Mouse (Mus musculus) midbrain, embryonic 11.5 days (tissue): ENCODE results near the gene Tiam1. TPM values are rescaled to one million over a fixed set of nuclear protein-coding genes. Genes with fewer than 3 reads are reported as not detected.

Source experiments
- ATAC-seq: fragments of 200-750 bp; cut with Nextera tagmentation; 2 replicates; pipeline ENCODE4 v1.8.0; 2017; ENCODE audit warnings: moderate TSS enrichment, moderate library complexity; ENCODE audit not compliant: low FRiP score
- DNase-seq: peaks from one replicate; pipeline ENCODE4 v3.0.0; 2015; ENCODE audit warnings: low spot score; ENCODE audit errors: missing footprints
- H3K27ac ChIP-seq: fragments of 300-500 bp; sonication (generic); 2 replicates; pipeline ENCODE4 v1.5.1; 2014; ENCODE audit warnings: low read depth, low read length
- H3K27me3 ChIP-seq: fragments of 300-500 bp; sonication (generic); 2 replicates; pipeline ENCODE4 v1.6.1; 2014; ENCODE audit warnings: mild to moderate bottlenecking, low read length, moderate library complexity, mixed read lengths; ENCODE audit not compliant: control insufficient read depth, insufficient read depth
- H3K36me3 ChIP-seq: fragments of 300-500 bp; sonication (generic); 2 replicates; pipeline ENCODE4 v1.6.1; 2014; ENCODE audit warnings: mild to moderate bottlenecking, low read length, moderate library complexity, mixed read lengths; ENCODE audit not compliant: control insufficient read depth, insufficient read depth
- H3K4me1 ChIP-seq: fragments of 300-500 bp; sonication (generic); 2 replicates; pipeline ENCODE4 v1.6.1; 2014; ENCODE audit warnings: low read length; ENCODE audit not compliant: control insufficient read depth, insufficient read depth
- H3K4me2 ChIP-seq: fragments of 300-500 bp; sonication (generic); 2 replicates; pipeline ENCODE4 v1.6.1; 2014; ENCODE audit warnings: mild to moderate bottlenecking, moderate library complexity
- H3K4me3 ChIP-seq: fragments of 300-500 bp; sonication (generic); 2 replicates; pipeline ENCODE4 v1.5.1; 2014; ENCODE audit warnings: low read depth, low read length
- H3K9ac ChIP-seq: fragments of 300-500 bp; sonication (generic); 2 replicates; pipeline ENCODE4 v1.6.1; 2014; ENCODE audit warnings: low read length
- H3K9me3 ChIP-seq: fragments of 300-500 bp; sonication (generic); 2 replicates; pipeline ENCODE4 v1.6.1; 2016; ENCODE audit warnings: low read length; ENCODE audit not compliant: control insufficient read depth
- WGBS: fragments of 180-500 bp; shearing (Covaris S2); extraction: QIAGEN DNeasy Blood & Tissue Kit; methylation state at CpG from one replicate; pipeline ENCODE4 v1.1.7; 2014; 5-methylcytosine and 5-hydroxymethylcytosine counted together
- polyA plus RNA-seq: library from polyadenylated mRNA; unstranded; fragments of >200 nt; fragmentation: Nextera tagmentation; extraction: Ambion mirVana; gene quantifications from 2 replicates; pipeline ENCODE4 v1.2.1, GENCODE M21; 2014

Tiam1 gene
- polyA plus RNA-seq, 1 experiment from 2014 or later, result 14.2 TPM

- no peak overlapping the region for H3K9ac ChIP-seq
- DNase-seq, result no peak
- H3K9me3 ChIP-seq, result no peaks in the 10 kb centered on the region
- H3K36me3 ChIP-seq, result no peaks in the 10 kb centered on the region
- no peak overlapping the region for H3K27ac ChIP-seq
- no peak overlapping the region for H3K4me3 ChIP-seq
- WGBS, result 88% methylated on average over 8 of the region's 8 CpGs
- ATAC-seq, result no peak
- H3K4me2 ChIP-seq, result no peak overlapping the region
- no peaks in the 10 kb centered on the region for H3K4me1 ChIP-seq
- no peaks in the 10 kb centered on the region for H3K27me3 ChIP-seq
Observed at GRCm38 (mm10) chr16:89922458-89922857, 221.1 kb downstream of the Tiam1 start.

GRCm38 (mm10) chr16:89921370-89921769 is 222.2 kb downstream of the Tiam1 start:
- Histone ChIP-seq H3K27me3 (no peaks in the 10 kb centered on the region), H3K9me3 (no peaks in the 10 kb centered on the region), H3K4me2 (no peak overlapping the region), H3K36me3 (no peaks in the 10 kb centered on the region), H3K4me3 (no peak overlapping the region), H3K9ac (no peak overlapping the region), H3K4me1 (no peaks in the 10 kb centered on the region), H3K27ac (no peak overlapping the region)
- ATAC-seq (no peak), DNase-seq (no peak)
- WGBS, result 88% methylated on average over 14 of the region's 14 CpGs

- no peak overlapping the region for H3K4me3 ChIP-seq
- H3K4me1 ChIP-seq, result no peaks in the 10 kb centered on the region
- no peak for ATAC-seq
- no peaks in the 10 kb centered on the region for H3K36me3 ChIP-seq
- H3K9ac ChIP-seq, result no peak overlapping the region
- H3K27ac ChIP-seq, result no peak overlapping the region
- DNase-seq, result peak; percentile 64
- 77% methylated on average over 8 of the region's 8 CpGs for WGBS
- no peaks in the 10 kb centered on the region for H3K27me3 ChIP-seq
- H3K4me2 ChIP-seq, result no peak overlapping the region
- no peaks in the 10 kb centered on the region for H3K9me3 ChIP-seq
Observed at GRCm38 (mm10) chr16:89920417-89920816, 223.2 kb downstream of the Tiam1 start.

GRCm38 (mm10) chr16:89917404-89917803 is 226.2 kb downstream of the Tiam1 start:
- Histone ChIP-seq H3K4me1 (no peaks in the 10 kb centered on the region), H3K4me2 (no peak overlapping the region), H3K9me3 (no peaks in the 10 kb centered on the region), H3K9ac (no peak overlapping the region), H3K36me3 (no peaks in the 10 kb centered on the region), H3K27ac (no peak overlapping the region), H3K4me3 (no peak overlapping the region), H3K27me3 (no peaks in the 10 kb centered on the region)
- ATAC-seq (no peak), DNase-seq (no peak)
- WGBS, result 95% methylated on average over 15 of the region's 15 CpGs

- Histone ChIP-seq H3K9ac (no peak overlapping the region), H3K4me1 (no peaks in the 10 kb centered on the region), H3K27ac (no peak overlapping the region), H3K4me3 (no peak overlapping the region), H3K27me3 (no peaks in the 10 kb centered on the region), H3K36me3 (no peaks in the 10 kb centered on the region), H3K4me2 (no peak overlapping the region), H3K9me3 (no peaks in the 10 kb centered on the region)
- 96% methylated on average over 4 of the region's 4 CpGs for WGBS
- ATAC-seq, result no peak
- DNase-seq, result no peak
Observed at GRCm38 (mm10) chr16:89914946-89915345, 228.6 kb downstream of the Tiam1 start.

GRCm38 (mm10) chr16:89912686-89913375 is 230.7 kb downstream of the Tiam1 start:
- Histone ChIP-seq H3K27ac (no peak overlapping the region), H3K9ac (no peak overlapping the region), H3K9me3 (no peaks in the 10 kb centered on the region), H3K27me3 (no peaks in the 10 kb centered on the region), H3K4me2 (no peak overlapping the region), H3K36me3 (no peaks in the 10 kb centered on the region), H3K4me1 (peaks cover 3% of the 10 kb centered on the region; the same call in 1 of the 2 replicates), H3K4me3 (no peak overlapping the region)
- DNase-seq (peak; percentile 70), ATAC-seq (no peak)
- 83% methylated on average over 8 of the region's 8 CpGs for WGBS

GRCm38 (mm10) chr16:89909393-89910068 is 234.0 kb downstream of the Tiam1 start:
- no peaks in the 10 kb centered on the region for H3K27me3 ChIP-seq
- ATAC-seq (no peak), DNase-seq (no peak)
- H3K9me3 ChIP-seq, result no peaks in the 10 kb centered on the region
- peaks cover 8% of the 10 kb centered on the region for H3K4me1 ChIP-seq
- H3K4me3 ChIP-seq, result no peak overlapping the region
- H3K36me3 ChIP-seq, result no peaks in the 10 kb centered on the region
- no peak overlapping the region for H3K27ac ChIP-seq
- 81% methylated on average over 26 of the region's 26 CpGs for WGBS
- no peak overlapping the region for H3K9ac ChIP-seq
- no peak overlapping the region for H3K4me2 ChIP-seq

- no peak overlapping the region for H3K9ac ChIP-seq
- H3K9me3 ChIP-seq, result no peaks in the 10 kb centered on the region
- no peak for DNase-seq
- H3K36me3 ChIP-seq, result no peaks in the 10 kb centered on the region
- no peak for ATAC-seq
- no peaks in the 10 kb centered on the region for H3K27me3 ChIP-seq
- H3K27ac ChIP-seq, result no peak overlapping the region
- peaks cover 8% of the 10 kb centered on the region for H3K4me1 ChIP-seq
- no peak overlapping the region for H3K4me2 ChIP-seq
- WGBS, result 75% methylated on average over 9 of the region's 9 CpGs
- H3K4me3 ChIP-seq, result no peak overlapping the region
Observed at GRCm38 (mm10) chr16:89907651-89908050, 235.9 kb downstream of the Tiam1 start.

GRCm38 (mm10) chr16:89906909-89907308 is 236.7 kb downstream of the Tiam1 start:
- no peaks in the 10 kb centered on the region for H3K9me3 ChIP-seq
- H3K4me2 ChIP-seq, result no peak overlapping the region
- H3K36me3 ChIP-seq, result no peaks in the 10 kb centered on the region
- H3K9ac ChIP-seq, result no peak overlapping the region
- no peaks in the 10 kb centered on the region for H3K27me3 ChIP-seq
- peaks cover 8% of the 10 kb centered on the region for H3K4me1 ChIP-seq
- no peak overlapping the region for H3K4me3 ChIP-seq
- no peak overlapping the region for H3K27ac ChIP-seq
- ATAC-seq, result no peak
- DNase-seq, result no peak
- WGBS, result 90% methylated on average over 7 of the region's 7 CpGs
